Mouse (Mus musculus): ENCODE measurements around the gene Ncor2.
"Not testable (repeated sequence)": the region's sequence is repeated elsewhere in the genome, so short reads cannot be mapped to it uniquely, and the experiment has no call there.

The Ncor2 gene

GRCm38 (mm10) chr5:125179007-125179734 lies at the start of gene Ncor2:
Ncor2 (minus strand) TSS chr5:125179219.
- peak; percentile 92 for DNase-seq (ENCODE audit: low spot score)

- no peak for DNase-seq (ENCODE audit: low spot score)
Measured at GRCm38 (mm10) chr5:125227699-125228098, 48.7 kb upstream of the Ncor2 start.

GRCm38 (mm10) chr5:125226229-125226634 lies 47.2 kb upstream of the Ncor2 start:
- peak; percentile 51 for DNase-seq (ENCODE audit: low spot score)

GRCm38 (mm10) chr5:125224925-125225324 lies 45.9 kb upstream of the Ncor2 start:
- peak; percentile 54 for DNase-seq (ENCODE audit: low spot score)

GRCm38 (mm10) chr5:125223961-125224360 lies 44.9 kb upstream of the Ncor2 start:
- no peak for DNase-seq (ENCODE audit: low spot score)

- peak; percentile 51 for DNase-seq (ENCODE audit: low spot score)
Measured at GRCm38 (mm10) chr5:125222706-125223105, 43.7 kb upstream of the Ncor2 start.

- DNase-seq (ENCODE audit: low spot score), result no peak
Measured at GRCm38 (mm10) chr5:125221868-125222267, 42.8 kb upstream of the Ncor2 start.

- peak; percentile 68 for DNase-seq (ENCODE audit: low spot score)
Measured at GRCm38 (mm10) chr5:125217426-125218170, 38.6 kb upstream of the Ncor2 start.

- DNase-seq (ENCODE audit: low spot score), result peak; percentile 83
Measured at GRCm38 (mm10) chr5:125215930-125216459, 37.0 kb upstream of the Ncor2 start.

GRCm38 (mm10) chr5:125215346-125215929 lies 36.4 kb upstream of the Ncor2 start:
- DNase-seq (ENCODE audit: low spot score), result no peak

GRCm38 (mm10) chr5:125214064-125214463 lies 35.0 kb upstream of the Ncor2 start:
- no peak for DNase-seq (ENCODE audit: low spot score)

- DNase-seq (ENCODE audit: low spot score), result peak; percentile 58
Measured at GRCm38 (mm10) chr5:125204910-125205309, 25.9 kb upstream of the Ncor2 start.

- DNase-seq (ENCODE audit: low spot score), result no peak
Measured at GRCm38 (mm10) chr5:125204199-125204815, 25.3 kb upstream of the Ncor2 start.

GRCm38 (mm10) chr5:125203759-125204158 lies 24.7 kb upstream of the Ncor2 start:
- no peak for DNase-seq (ENCODE audit: low spot score)

- DNase-seq (ENCODE audit: low spot score), result peak; percentile 51
Measured at GRCm38 (mm10) chr5:125203099-125203498, 24.1 kb upstream of the Ncor2 start.

GRCm38 (mm10) chr5:125202100-125202499 lies 23.1 kb upstream of the Ncor2 start:
- no peak for DNase-seq (ENCODE audit: low spot score)

GRCm38 (mm10) chr5:125199086-125199485 lies 20.1 kb upstream of the Ncor2 start:
- no peak for DNase-seq (ENCODE audit: low spot score)

GRCm38 (mm10) chr5:125197325-125197724 lies 18.3 kb upstream of the Ncor2 start:
- not testable (repeated sequence) for DNase-seq (ENCODE audit: low spot score)

GRCm38 (mm10) chr5:125196054-125196453 lies 17.0 kb upstream of the Ncor2 start:
- DNase-seq (ENCODE audit: low spot score), result no peak

- peak; percentile 35 for DNase-seq (ENCODE audit: low spot score)
Measured at GRCm38 (mm10) chr5:125195142-125195541, 16.1 kb upstream of the Ncor2 start.

- no peak for DNase-seq (ENCODE audit: low spot score)
Measured at GRCm38 (mm10) chr5:125193478-125194439, 14.7 kb upstream of the Ncor2 start.
